19 mouse cellular contexts compared by ENCODE assay signal in genomic region chr2:148404906-148405305, GRCm38 (mm10). TPM values are rescaled to one million over a fixed set of nuclear protein-coding genes. Genes with fewer than 3 reads are reported as not detected.
DNase-seq lines count a peak whose midpoint lies in the region; ATAC-seq and TF ChIP-seq lines count a peak whose summit lies in the region.
"Had no signal": no experiment of that assay in that cellular context is flagged by ENCODE, and none has a peak within 500 bp of the region (broad histone marks: within the 10 kb centered on the region; RNA-seq: fewer than 3 reads in every experiment).

No protein-coding gene starts in this region.

- ATAC-seq in hindbrain, embryonic 13.5 days (ENCODE audit: low FRiP score): no peak
- ATAC-seq: forebrain, embryonic 14.5 days had no signal

- H3K4me1 ChIP-seq in spleen, adult 2 months (ENCODE audit: control insufficient read depth, insufficient read depth, insufficient read length): no peaks in the 10 kb centered on the region; the same call in 1 of the 2 replicates
- peaks cover 30% of the 10 kb centered on the region for H3K4me1 ChIP-seq in hindbrain, embryonic 13.5 days (replicated peaks)

- 85% methylated on average over 5 of the region's 5 CpGs for WGBS in spleen, adult 2 months
- WGBS in hindbrain, embryonic 13.5 days: 77% methylated on average over 5 of the region's 5 CpGs

- H3K4me3 ChIP-seq in layer of hippocampus, adult 2 months: peak overlapping the region; percentile 24; the same call in 1 of the 2 replicates
- peak overlapping the region; percentile 34; the same call in 1 of the 2 replicates for H3K4me3 ChIP-seq in spleen, adult 2 months (ENCODE audit: extremely low read depth, insufficient read depth, insufficient read length)
- no peak overlapping the region for H3K4me3 ChIP-seq in hindbrain, embryonic 13.5 days
- H3K4me3 ChIP-seq: liver, embryonic 13.5 days had no signal

- H3K27ac ChIP-seq in layer of hippocampus, adult 2 months: no peak overlapping the region
- 0 out of 2 replicates have a peak overlapping the region, but pooled peaks have one; percentile 19 for H3K27ac ChIP-seq in spleen, adult 2 months (ENCODE audit: insufficient read depth, low read length)
- no peak overlapping the region for H3K27ac ChIP-seq in hindbrain, embryonic 13.5 days
- H3K27ac ChIP-seq: liver, embryonic 13.5 days; neural tube, embryonic 13.5 days had no signal

- no peak for TF ChIP-seq POLR2A in spleen, adult 2 months (IDR thresholded peaks at IDR 0.05; ENCODE audit: low read depth, low read length)

- H3K9ac ChIP-seq in hindbrain, embryonic 13.5 days: no peak overlapping the region
- H3K9ac ChIP-seq: liver, embryonic 13.5 days; neural tube, embryonic 13.5 days had no signal

- H3K27me3 ChIP-seq in spleen, adult 2 months (ENCODE audit: control insufficient read depth, insufficient read depth, low read length): no peaks in the 10 kb centered on the region
- peaks cover 68% of the 10 kb centered on the region for H3K27me3 ChIP-seq in hindbrain, embryonic 13.5 days

- no peak for TF ChIP-seq CTCF in layer of hippocampus, adult 2 months (conservative IDR thresholded peaks at IDR 0.05)
- TF ChIP-seq CTCF in spleen, adult 2 months (IDR thresholded peaks at IDR 0.05; ENCODE audit: extremely low read depth, insufficient read depth, insufficient read length, insufficient replicate concordance): no peak

- no peak overlapping the region for H3K4me2 ChIP-seq in hindbrain, embryonic 13.5 days

- no peaks in the 10 kb centered on the region for H3K36me3 ChIP-seq in spleen, adult 2 months (ENCODE audit: control insufficient read depth, insufficient read depth, low read length)
- no peaks in the 10 kb centered on the region for H3K36me3 ChIP-seq in hindbrain, embryonic 13.5 days
- H3K36me3 ChIP-seq: liver, embryonic 13.5 days; neural tube, embryonic 13.5 days had no signal

- peak; percentile 62 for DNase-seq in heart, adult 11 months
- DNase-seq in heart, postnatal 14 days: no peak
- DNase-seq in layer of hippocampus, adult 2 months (ENCODE audit: low spot score in 2 of 2): no peak
- no peak for DNase-seq in layer of hippocampus, postnatal 10 days (ENCODE audit: low spot score in 2 of 2)
- DNase-seq in spleen, adult 2 months (ENCODE audit: low read depth in 1 of 2, low spot score in 2 of 2): no peak
- DNase-seq in spleen, postnatal 10 days (ENCODE audit: low spot score in 2 of 2): no peak
- no peak for DNase-seq in cerebellum, postnatal 36 days
- DNase-seq: adrenal gland, postnatal 25 days; cerebellum, adult 11 months; kidney, adult 9 months; layer of hippocampus, postnatal 36 days; liver, embryonic 13.5 days; midbrain, embryonic 14.5 days; right cerebral cortex, adult 18-20 months; thymus, postnatal 25 days had no signal

- H3K9me3 ChIP-seq in hindbrain, embryonic 13.5 days: no peaks in the 10 kb centered on the region
- H3K9me3 ChIP-seq: liver, embryonic 13.5 days; neural tube, embryonic 13.5 days had no signal

- intact Hi-C loops in heart, postnatal 14 days (cut with DNase I): loop anchor here (5.0 to 10.0 kb wide), 6 partner anchors 130 to 283 kb away; no protein-coding TSS in a partner anchor

RNA-seq across cellular contexts. Expression of gene Thbd, which starts 3.1 kb away (rescaled TPM):
- 10 to 100 TPM; 59.9 to 68.8 TPM for total RNA-seq in heart, postnatal 14 days (2021)
- total RNA-seq in layer of hippocampus, adult 2 months (2021): 1 to 10 TPM; 5.3 to 6.9 TPM
- 1 to 10 TPM; 4.2 to 6.6 TPM for total RNA-seq in layer of hippocampus, postnatal 10 days (2021)
- 39.1 and 44.9 TPM in 2 replicates for polyA plus RNA-seq in spleen, adult 2 months (2012; rRNA removed)
- polyA plus RNA-seq in hindbrain, embryonic 13.5 days (2015; fragmentation: Nextera tagmentation; extraction: Ambion mirVana): 8.8 and 10.3 TPM in 2 replicates

RNA-seq across cellular contexts. Expression of gene Sstr4, which starts 9.8 kb away (rescaled TPM):
- 1 to 10 TPM in 1 of 2 experiments, under 1 TPM in 1; 0.72 to 1.4 TPM for total RNA-seq in heart, postnatal 14 days (2021)
- total RNA-seq in layer of hippocampus, adult 2 months (2021): 10 to 100 TPM; 75.5 TPM
- 10 to 100 TPM; 44.5 to 52.2 TPM for total RNA-seq in layer of hippocampus, postnatal 10 days (2021)
- polyA plus RNA-seq in spleen, adult 2 months (2012; rRNA removed): 0.26 and 1.2 TPM in 2 replicates
- 2.1 and 2.5 TPM in 2 replicates for polyA plus RNA-seq in hindbrain, embryonic 13.5 days (2015; fragmentation: Nextera tagmentation; extraction: Ambion mirVana)
- total RNA-seq: adrenal gland, postnatal 25 days; hematopoietic stem cell, adult 5-6 weeks had no signal
- polyA plus RNA-seq: liver, embryonic 13.5 days had no signal

RNA-seq across cellular contexts. Expression of gene Cd93, which starts 38.5 kb away (rescaled TPM):
- total RNA-seq in heart, postnatal 14 days (2021): 100 to 1,000 TPM; 123 to 126 TPM
- total RNA-seq in layer of hippocampus, adult 2 months (2021): 1 to 10 TPM; 3.2 to 5.1 TPM
- total RNA-seq in layer of hippocampus, postnatal 10 days (2021): 10 to 100 TPM; 21.4 to 21.9 TPM
- polyA plus RNA-seq in spleen, adult 2 months (2012; rRNA removed): 7.2 and 7.5 TPM in 2 replicates
- 7.4 and 8.2 TPM in 2 replicates for polyA plus RNA-seq in hindbrain, embryonic 13.5 days (2015; fragmentation: Nextera tagmentation; extraction: Ambion mirVana)

Comparison
In these comparisons a context has a peak if more than half of its experiments do, and no peak if none do; other contexts are left out.
1. RNA of gene Thbd, which starts 3.1 kb away (total RNA-seq): 59.9 to 68.8 TPM in heart, postnatal 14 days; 5.3 to 6.9 TPM in layer of hippocampus, adult 2 months and 4.2 to 6.6 TPM in layer of hippocampus, postnatal 10 days; every median in the first group is over 4 times any median in the second.
2. RNA of gene Sstr4, which starts 9.8 kb away (total RNA-seq): 75.5 TPM in layer of hippocampus, adult 2 months and 44.5 to 52.2 TPM in layer of hippocampus, postnatal 10 days; 0.72 to 1.4 TPM in heart, postnatal 14 days; every median in the first group is over 10 times any median in the second.
3. RNA of gene Cd93, which starts 38.5 kb away (total RNA-seq): 123 to 126 TPM in heart, postnatal 14 days; 21.4 to 21.9 TPM in layer of hippocampus, postnatal 10 days and 3.2 to 5.1 TPM in layer of hippocampus, adult 2 months; every median in the first group is over 4 times any median in the second.